Mouse (Mus musculus) macrophage (primary cell): ENCODE results near the gene AC129217.1. TPM values are rescaled to one million over a fixed set of nuclear protein-coding genes. Genes with fewer than 3 reads are reported as not detected.

ENCODE experiments used
- H3K27ac ChIP-seq: fragments of 350-480 bp; formaldehyde crosslinking; 2 replicates; pipeline ENCODE4 v1.9.0; 2021
- H3K36me3 ChIP-seq: fragments of 350-480 bp; formaldehyde crosslinking; 2 replicates; pipeline ENCODE4 v1.9.0; 2021; ENCODE audit errors: inconsistent target
- H3K4me3 ChIP-seq: fragments of 350-480 bp; formaldehyde crosslinking; 2 replicates; pipeline ENCODE4 v1.9.0; 2021; ENCODE audit errors: inconsistent target
- H3K79me2 ChIP-seq: fragments of 350-480 bp; formaldehyde crosslinking; 2 replicates; pipeline ENCODE4 v1.9.0; 2021; ENCODE audit errors: inconsistent target
- WGBS: methylation state at CpG from one replicate; pipeline ENCODE4 v1.1.7; 2026; ENCODE audit warnings: inconsistent platforms; ENCODE audit not compliant: missing documents; 5-methylcytosine and 5-hydroxymethylcytosine counted together
- polyA plus RNA-seq: library from polyadenylated mRNA; stranded (reverse); fragments of 250-400 nt; gene quantifications from 3 replicates; pipeline ENCODE4 v1.2.4, GENCODE M21; 2018; ENCODE audit warnings: inconsistent platforms

Gene AC129217.1
- polyA plus RNA-seq, 1 experiment from 2014 or later = 44.3 TPM

GRCm38 (mm10) chr19:8870381-8870780 is 40.8 kb downstream of the AC129217.1 start:
- H3K4me3 ChIP-seq = peak overlapping the region; percentile 55
- H3K27ac ChIP-seq = peak overlapping the region; percentile 69
- WGBS = no CpG with 5 or more reads among the region's 3 CpGs
- peaks cover 15% of the 10 kb centered on the region for H3K36me3 ChIP-seq
- H3K79me2 ChIP-seq = peaks cover 28% of the 10 kb centered on the region

GRCm38 (mm10) chr19:8870838-8871237 is 41.3 kb downstream of the AC129217.1 start:
- H3K4me3 ChIP-seq = peak overlapping the region; percentile 55
- WGBS = 20% methylated on average over 9 of the region's 9 CpGs
- H3K36me3 ChIP-seq = peaks cover 18% of the 10 kb centered on the region
- H3K27ac ChIP-seq = peak overlapping the region; percentile 69
- peaks cover 28% of the 10 kb centered on the region for H3K79me2 ChIP-seq

- peaks cover 25% of the 10 kb centered on the region for H3K36me3 ChIP-seq
- H3K27ac ChIP-seq = peak within 1 kb of the TSS; percentile 69
- peak within 1 kb of the TSS; percentile 55 for H3K4me3 ChIP-seq
- H3K79me2 ChIP-seq = peaks cover 28% of the 10 kb centered on the region
- WGBS = under 1% methylated on average over 54 of the region's 59 CpGs
Observed at GRCm38 (mm10) chr19:8871267-8872186, 42.0 kb downstream of the AC129217.1 start, which contains the start of gene Ubxn1. Ubxn1 (plus strand) TSS chr19:8871496.

GRCm38 (mm10) chr19:8872266-8872840 is 42.8 kb downstream of the AC129217.1 start:
- WGBS = 71% methylated on average over 10 of the region's 10 CpGs
- Histone ChIP-seq H3K36me3 (peaks cover 26% of the 10 kb centered on the region), H3K79me2 (peaks cover 28% of the 10 kb centered on the region), H3K4me3 (peak overlapping the region; percentile 55), H3K27ac (peak overlapping the region; percentile 62)

GRCm38 (mm10) chr19:8875031-8875430 is 45.5 kb downstream of the AC129217.1 start:
- no peak overlapping the region for H3K4me3 ChIP-seq
- no peak overlapping the region for H3K27ac ChIP-seq
- H3K36me3 ChIP-seq = peaks cover 26% of the 10 kb centered on the region
- H3K79me2 ChIP-seq = peaks cover 28% of the 10 kb centered on the region
- WGBS = 93% methylated on average over 7 of the region's 7 CpGs

GRCm38 (mm10) chr19:8880311-8881033 is 50.9 kb downstream of the AC129217.1 start, which contains the start of gene Uqcc3:
Uqcc3 (minus strand) TSS chr19:8880923.
- Histone ChIP-seq H3K36me3 (peaks cover 10% of the 10 kb centered on the region; the same call in 1 of the 2 replicates), H3K4me3 (peak within 1 kb of the TSS; percentile 98), H3K79me2 (no peaks in the 10 kb centered on the region), H3K27ac (peak within 1 kb of the TSS; percentile 65)
- under 1% methylated on average over 41 of the region's 42 CpGs for WGBS

- no peak overlapping the region for H3K27ac ChIP-seq
- peak overlapping the region; percentile 98 for H3K4me3 ChIP-seq
- 0% methylated on average over 3 of the region's 3 CpGs for WGBS
- no peaks in the 10 kb centered on the region for H3K79me2 ChIP-seq
- H3K36me3 ChIP-seq = 0 out of 2 replicates have a peak, but pooled peaks cover 5% of the 10 kb centered on the region
Observed at GRCm38 (mm10) chr19:8881034-8881392, 51.4 kb downstream of the AC129217.1 start.

GRCm38 (mm10) chr19:8883616-8884015 is 54.0 kb downstream of the AC129217.1 start, which contains the start of the genes Lbhd1 and Gm49403:
Lbhd1 (plus strand) TSS chr19:8883732.
Gm49403 (plus strand) TSS chr19:8883930.
- H3K79me2 ChIP-seq = no peaks in the 10 kb centered on the region
- no peak within 1 kb of the TSS for H3K27ac ChIP-seq
- H3K4me3 ChIP-seq = no peak within 1 kb of the TSS
- no peaks in the 10 kb centered on the region for H3K36me3 ChIP-seq
- WGBS = 80% methylated on average over 3 of the region's 3 CpGs

GRCm38 (mm10) chr19:8886916-8887584 is 57.5 kb downstream of the AC129217.1 start:
- H3K36me3 ChIP-seq = no peaks in the 10 kb centered on the region
- H3K79me2 ChIP-seq = peaks cover 19% of the 10 kb centered on the region
- 100% methylated on average over 1 of the region's 1 CpGs for WGBS
- H3K27ac ChIP-seq = no peak overlapping the region
- no peak overlapping the region for H3K4me3 ChIP-seq

GRCm38 (mm10) chr19:8887585-8888463 is 58.3 kb downstream of the AC129217.1 start:
- Histone ChIP-seq H3K27ac (peak overlapping the region; percentile 70), H3K36me3 (no peaks in the 10 kb centered on the region), H3K4me3 (peak overlapping the region; percentile 85), H3K79me2 (peaks cover 19% of the 10 kb centered on the region)
- WGBS = 30% methylated on average over 19 of the region's 19 CpGs

GRCm38 (mm10) chr19:8888511-8889385 is 59.2 kb downstream of the AC129217.1 start, which contains the start of the genes 1810009A15Rik and Gm49416:
1810009A15Rik (plus strand) TSS chr19:8888853.
Gm49416 (plus strand) TSS chr19:8888926.
- H3K27ac ChIP-seq = peak within 1 kb of the TSS; percentile 70
- H3K36me3 ChIP-seq = no peaks in the 10 kb centered on the region
- peak within 1 kb of the TSS; percentile 85 for H3K4me3 ChIP-seq
- H3K79me2 ChIP-seq = peaks cover 27% of the 10 kb centered on the region
- 1% methylated on average over 58 of the region's 58 CpGs for WGBS
